In the genomic region with DNA sequence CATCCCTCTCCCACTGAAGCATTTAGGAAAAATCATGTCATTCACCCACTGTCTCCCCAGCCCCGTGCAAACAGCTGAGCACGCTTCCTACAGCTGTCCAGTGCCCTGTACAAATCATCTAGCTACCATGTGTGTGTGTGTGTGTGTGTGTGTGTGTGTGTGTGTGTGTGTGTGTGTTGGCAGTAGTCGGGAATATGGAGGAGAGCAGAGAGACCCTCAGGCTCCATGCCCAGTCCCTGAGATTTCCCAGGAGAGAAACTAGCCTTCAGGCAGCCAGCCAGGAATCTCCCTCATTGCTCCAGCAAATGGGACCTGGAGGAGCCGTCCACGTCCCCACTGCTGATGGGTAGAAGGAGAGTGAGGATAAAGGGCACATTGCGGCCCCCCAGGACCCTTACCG, we compare ENCODE assay signal across 8 mouse cellular contexts.
DNase-seq lines count a peak whose midpoint lies in the region; ATAC-seq and TF ChIP-seq lines count a peak whose summit lies in the region.

No protein-coding gene starts in this region.

- no peak overlapping the region for H3K9ac ChIP-seq in embryonic facial prominence, embryonic 11.5 days (replicated peaks; ENCODE audit: low read length)
- peak overlapping the region; percentile 22; the same call in 1 of the 2 replicates for H3K9ac ChIP-seq in forebrain, embryonic 14.5 days (ENCODE audit: low read length)
- peak overlapping the region; percentile 24; the same call in 1 of the 2 replicates for H3K9ac ChIP-seq in midbrain, embryonic 12.5 days (replicated peaks)
- H3K9ac ChIP-seq in liver, embryonic 12.5 days: no peak overlapping the region

- TF ChIP-seq CTCF in kidney, adult 2 months (conservative IDR thresholded peaks at IDR 0.05; ENCODE audit: insufficient read depth, insufficient read length, low read depth, low read length): no peak

- no peak overlapping the region for H3K4me2 ChIP-seq in embryonic facial prominence, embryonic 11.5 days (ENCODE audit: low read depth, low read length)
- H3K4me2 ChIP-seq in forebrain, embryonic 14.5 days (ENCODE audit: low read length): peak overlapping the region; percentile 42
- peak overlapping the region; percentile 46 for H3K4me2 ChIP-seq in midbrain, embryonic 12.5 days (replicated peaks)
- H3K4me2 ChIP-seq in liver, embryonic 12.5 days: no peak overlapping the region

- no peaks in the 10 kb centered on the region for H3K36me3 ChIP-seq in kidney, adult 2 months (ENCODE audit: control insufficient read depth, insufficient read depth, low read length)
- no peaks in the 10 kb centered on the region for H3K36me3 ChIP-seq in embryonic facial prominence, embryonic 11.5 days (replicated peaks; ENCODE audit: control insufficient read depth, insufficient read depth, low read depth, low read length)
- H3K36me3 ChIP-seq in forebrain, embryonic 14.5 days (ENCODE audit: control insufficient read depth, insufficient read depth, low read length): no peaks in the 10 kb centered on the region
- no peaks in the 10 kb centered on the region for H3K36me3 ChIP-seq in midbrain, embryonic 12.5 days
- H3K36me3 ChIP-seq in liver, embryonic 12.5 days: no peaks in the 10 kb centered on the region

- H3K4me3 ChIP-seq in kidney, adult 2 months (ENCODE audit: insufficient read depth, low read depth, low read length): no peak overlapping the region
- H3K4me3 ChIP-seq in embryonic facial prominence, embryonic 11.5 days (ENCODE audit: low read depth, low read length): no peak overlapping the region
- no peak overlapping the region for H3K4me3 ChIP-seq in forebrain, embryonic 14.5 days (ENCODE audit: low read depth, low read length)
- H3K4me3 ChIP-seq in midbrain, embryonic 12.5 days: peak overlapping the region; percentile 24
- H3K4me3 ChIP-seq in liver, embryonic 12.5 days: no peak overlapping the region

- no peaks in the 10 kb centered on the region for H3K9me3 ChIP-seq in embryonic facial prominence, embryonic 11.5 days (replicated peaks; ENCODE audit: control insufficient read depth, low read length)
- H3K9me3 ChIP-seq in forebrain, embryonic 14.5 days (replicated peaks; ENCODE audit: control insufficient read depth, low read length): no peaks in the 10 kb centered on the region
- H3K9me3 ChIP-seq in midbrain, embryonic 12.5 days: no peaks in the 10 kb centered on the region
- H3K9me3 ChIP-seq in liver, embryonic 12.5 days (replicated peaks): no peaks in the 10 kb centered on the region

- peak; percentile 52; the same call in 1 of the 2 replicates for ATAC-seq in embryonic facial prominence, embryonic 11.5 days (replicated peaks; ENCODE audit: insufficient number of reproducible peaks, low FRiP score, low TSS enrichment, low read depth)
- peak; percentile 85 for ATAC-seq in forebrain, embryonic 14.5 days
- ATAC-seq in midbrain, embryonic 12.5 days (ENCODE audit: low FRiP score, low read depth): peak; percentile 81
- no peak for ATAC-seq in activated CD4-positive, CD25-positive, alpha-beta regulatory T cell, adult 4 months
- ATAC-seq in liver, embryonic 12.5 days: no peak

- no peak for TF ChIP-seq POLR2A in kidney, adult 2 months (IDR thresholded peaks at IDR 0.05; ENCODE audit: low read depth, low read length)

- no peak overlapping the region for H3K27ac ChIP-seq in kidney, adult 2 months (ENCODE audit: insufficient read depth, low read depth, low read length)
- H3K27ac ChIP-seq in embryonic facial prominence, embryonic 11.5 days (replicated peaks; ENCODE audit: low read depth, low read length): no peak overlapping the region
- H3K27ac ChIP-seq in forebrain, embryonic 14.5 days (ENCODE audit: low read depth, low read length): peak overlapping the region; percentile 92
- peak overlapping the region; percentile 95 for H3K27ac ChIP-seq in midbrain, embryonic 12.5 days (replicated peaks)
- no peak overlapping the region for H3K27ac ChIP-seq in liver, embryonic 12.5 days

- no peaks in the 10 kb centered on the region for H3K4me1 ChIP-seq in kidney, adult 2 months (ENCODE audit: control insufficient read depth, insufficient read depth, low read length)
- no peaks in the 10 kb centered on the region for H3K4me1 ChIP-seq in embryonic facial prominence, embryonic 11.5 days (ENCODE audit: control insufficient read depth, insufficient read depth, low read length)
- H3K4me1 ChIP-seq in forebrain, embryonic 14.5 days (ENCODE audit: control insufficient read depth, insufficient read depth, low read length): peaks cover 39% of the 10 kb centered on the region
- peaks cover 48% of the 10 kb centered on the region for H3K4me1 ChIP-seq in midbrain, embryonic 12.5 days
- H3K4me1 ChIP-seq in liver, embryonic 12.5 days: no peaks in the 10 kb centered on the region

- WGBS in kidney, adult 2 months: 39% methylated on average over 7 of the region's 7 CpGs
- 25% methylated on average over 7 of the region's 7 CpGs for WGBS in embryonic facial prominence, embryonic 11.5 days
- WGBS in forebrain, embryonic 14.5 days: under 1% methylated on average over 7 of the region's 7 CpGs
- WGBS in midbrain, embryonic 12.5 days: 5% methylated on average over 7 of the region's 7 CpGs
- WGBS in liver, embryonic 12.5 days (ENCODE audit: insufficient replicate concordance): 41% methylated on average over 7 of the region's 7 CpGs

- no peaks in the 10 kb centered on the region; the same call in 1 of the 2 replicates for H3K27me3 ChIP-seq in kidney, adult 2 months (replicated peaks; ENCODE audit: control insufficient read depth, insufficient read depth, low read length)
- no peaks in the 10 kb centered on the region; the same call in 1 of the 2 replicates for H3K27me3 ChIP-seq in embryonic facial prominence, embryonic 11.5 days (ENCODE audit: control insufficient read depth, insufficient read depth, low read length)
- H3K27me3 ChIP-seq in forebrain, embryonic 14.5 days (replicated peaks; ENCODE audit: control insufficient read depth, insufficient read depth, low read length): no peaks in the 10 kb centered on the region
- H3K27me3 ChIP-seq in midbrain, embryonic 12.5 days: no peaks in the 10 kb centered on the region
- peaks cover 29% of the 10 kb centered on the region for H3K27me3 ChIP-seq in liver, embryonic 12.5 days (replicated peaks)

- DNase-seq in kidney, postnatal 10 days: peak; percentile 47
- no peak for DNase-seq in kidney, adult 2 months
- DNase-seq in embryonic facial prominence, embryonic 11.5 days (ENCODE audit: low spot score): no peak
- peak; percentile 94 for DNase-seq in forebrain, embryonic 14.5 days (ENCODE audit: low spot score)
- no peak for DNase-seq in cerebellum, adult 8-10 months

Comparison
In these comparisons a context has a peak if more than half of its experiments do, and no peak if none do; other contexts are left out.
1. DNase-seq: peak in kidney, postnatal 10 days (single experiment) and forebrain, embryonic 14.5 days (single experiment); none in kidney, adult 2 months (single experiment), embryonic facial prominence, embryonic 11.5 days (single experiment) and cerebellum, adult 8-10 months (single experiment).
2. H3K27ac ChIP-seq: peak in forebrain, embryonic 14.5 days (single experiment) and midbrain, embryonic 12.5 days (single experiment); none in kidney, adult 2 months (single experiment), embryonic facial prominence, embryonic 11.5 days (single experiment) and liver, embryonic 12.5 days (single experiment).
3. ATAC-seq: peak in embryonic facial prominence, embryonic 11.5 days (single experiment), forebrain, embryonic 14.5 days (single experiment) and midbrain, embryonic 12.5 days (single experiment); none in activated CD4-positive, CD25-positive, alpha-beta regulatory T cell, adult 4 months (single experiment) and liver, embryonic 12.5 days (single experiment).
4. H3K4me2 ChIP-seq: peak in forebrain, embryonic 14.5 days (single experiment) and midbrain, embryonic 12.5 days (single experiment); none in embryonic facial prominence, embryonic 11.5 days (single experiment) and liver, embryonic 12.5 days (single experiment).
5. H3K9ac ChIP-seq: peak in forebrain, embryonic 14.5 days (single experiment) and midbrain, embryonic 12.5 days (single experiment); none in embryonic facial prominence, embryonic 11.5 days (single experiment) and liver, embryonic 12.5 days (single experiment).